Mouse (Mus musculus) thymus, postnatal 4 days (tissue): ENCODE measurements at regions not wholly inside any gene's neighbourhood (a gene's known extent, or its start where the extent isn't known, plus 50 kb on each side); places are given as distances from the start of the nearest gene placed in this dataset.
"Not testable (repeated sequence)": the region's sequence is repeated elsewhere in the genome, so short reads cannot be mapped to it uniquely, and the experiment has no call there.

Experiments used
- DNase-seq: peaks from one replicate; pipeline ENCODE4 v3.0.0; 2021

GRCm38 (mm10) chr1:14109190-14109482, 1984.0 kb downstream of the 4930444P10Rik start:
- no peak for DNase-seq

DNA sequence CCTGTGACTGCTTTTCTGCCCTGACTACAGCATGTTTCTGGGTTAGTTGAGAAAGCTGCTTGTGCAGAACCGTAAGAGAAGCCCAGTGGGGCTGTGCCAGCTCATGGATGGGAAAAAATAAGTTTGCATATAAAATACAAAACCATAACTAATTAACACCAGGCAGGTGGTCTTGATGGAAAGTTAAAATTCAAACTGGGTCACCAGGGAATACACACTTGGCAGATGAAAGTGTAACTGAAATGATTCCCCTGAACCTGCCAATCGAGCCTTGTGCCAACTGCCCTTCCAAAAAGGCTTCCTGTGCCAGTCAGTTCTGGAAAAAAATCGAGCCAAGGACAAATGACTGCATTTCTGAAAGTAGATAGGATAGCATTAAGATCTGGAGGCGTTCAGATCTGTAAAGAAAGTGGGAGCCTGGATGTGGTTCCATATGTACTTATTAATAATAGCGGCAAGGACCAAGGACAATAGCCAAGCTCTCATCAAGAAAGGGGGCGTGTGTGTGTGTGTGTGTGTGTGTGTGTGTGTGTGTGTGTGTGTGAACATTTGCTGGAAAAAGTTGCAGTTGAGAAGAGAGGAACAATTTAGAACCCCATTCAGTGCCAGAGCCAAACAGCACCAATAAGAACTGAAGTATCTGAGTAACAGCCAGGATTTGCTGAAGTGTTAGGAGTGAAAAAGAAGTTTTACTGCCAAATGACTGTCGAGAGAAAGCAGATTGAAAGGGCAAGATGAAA, 1984.5 kb downstream of the 4930444P10Rik start:
- DNase-seq: no peak

DNA sequence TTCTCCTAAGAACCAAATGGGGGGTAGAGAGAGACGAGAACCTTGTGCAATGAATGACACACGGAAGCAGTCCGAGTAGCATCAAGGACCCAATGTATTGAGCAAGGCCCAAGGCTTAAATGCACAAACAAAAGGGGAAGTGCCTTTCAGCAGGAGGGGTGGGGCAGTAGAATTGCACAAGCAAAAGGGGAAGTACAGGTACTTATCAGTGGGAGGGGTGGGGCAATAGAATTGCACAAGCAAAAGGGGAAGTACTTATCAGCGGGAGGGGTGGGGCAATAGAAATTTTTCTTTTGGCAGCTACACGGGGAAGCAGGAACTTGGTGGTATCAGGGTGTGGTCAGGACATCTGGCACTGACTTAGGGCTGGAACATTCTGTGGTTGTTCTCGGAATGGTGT, 1987.6 kb downstream of the 4930444P10Rik start:
- DNase-seq: not testable (repeated sequence)

DNA sequence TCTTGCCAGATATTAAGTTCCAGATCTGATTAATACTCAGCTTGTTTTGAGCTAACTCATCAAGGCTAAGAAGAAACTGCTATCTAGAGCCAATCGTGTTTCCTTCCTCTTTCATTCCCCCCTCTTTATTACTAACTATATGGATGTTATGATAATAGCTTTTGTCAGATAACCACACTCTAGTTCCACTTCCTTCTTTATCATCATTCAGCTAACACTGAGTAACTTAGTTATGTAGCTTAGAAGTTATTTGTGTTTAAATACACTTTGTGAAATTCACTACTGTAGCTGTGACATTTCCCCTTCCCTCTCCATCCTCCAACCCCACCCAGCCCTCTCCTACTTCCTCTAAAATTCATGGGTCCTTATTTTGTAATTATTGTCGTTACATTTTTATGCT, 1988.6 kb downstream of the 4930444P10Rik start:
- DNase-seq: no peak

GRCm38 (mm10) chr1:14099031-14099430, 1994.1 kb downstream of the 4930444P10Rik start:
- no peak for DNase-seq

- no peak for DNase-seq
Measured at GRCm38 (mm10) chr1:14097567-14098228, 1995.4 kb downstream of the 4930444P10Rik start.

- DNase-seq: no peak
Measured at GRCm38 (mm10) chr1:14064856-14065255, 2028.3 kb downstream of the 4930444P10Rik start.

DNA sequence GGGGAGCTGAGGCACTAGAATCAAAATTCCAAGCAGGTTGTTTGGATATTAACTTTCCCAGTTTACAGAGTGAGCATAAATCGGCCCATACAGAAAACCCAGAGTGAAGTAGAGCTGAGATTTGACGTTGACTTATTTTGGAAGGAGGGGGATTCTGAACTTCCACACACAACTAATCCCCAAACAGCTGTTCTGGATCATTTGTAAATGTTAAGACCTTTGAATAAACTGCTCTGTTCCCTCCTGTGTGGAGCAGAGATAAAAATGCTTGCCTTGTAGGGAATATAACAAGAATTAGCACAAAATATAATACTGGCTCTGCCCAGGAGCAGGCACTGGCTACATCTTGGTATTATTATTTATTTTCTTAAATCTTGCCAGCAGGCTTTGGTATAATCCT, 2057.0 kb downstream of the 4930444P10Rik start:
- DNase-seq: no peak

DNA sequence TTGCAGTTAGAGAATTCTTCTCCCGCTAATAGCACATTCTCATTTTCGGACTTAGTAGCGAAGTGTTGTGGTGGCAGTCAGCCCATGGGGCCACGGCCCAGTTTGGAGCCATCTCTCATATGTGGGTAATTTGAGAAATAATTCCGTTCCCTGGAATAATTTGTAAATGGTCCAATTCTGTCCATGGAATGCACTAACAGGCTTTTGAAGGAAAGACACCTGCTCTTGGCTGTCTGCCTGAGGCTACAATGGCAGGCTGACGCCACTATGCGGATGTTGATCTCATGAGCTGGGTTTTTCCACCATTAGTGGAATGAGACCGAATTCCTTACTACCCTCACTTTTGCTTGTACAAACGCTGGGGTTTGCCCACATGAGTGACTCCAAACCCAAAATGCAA, 2081.6 kb downstream of the 4930444P10Rik start:
- no peak for DNase-seq

DNA sequence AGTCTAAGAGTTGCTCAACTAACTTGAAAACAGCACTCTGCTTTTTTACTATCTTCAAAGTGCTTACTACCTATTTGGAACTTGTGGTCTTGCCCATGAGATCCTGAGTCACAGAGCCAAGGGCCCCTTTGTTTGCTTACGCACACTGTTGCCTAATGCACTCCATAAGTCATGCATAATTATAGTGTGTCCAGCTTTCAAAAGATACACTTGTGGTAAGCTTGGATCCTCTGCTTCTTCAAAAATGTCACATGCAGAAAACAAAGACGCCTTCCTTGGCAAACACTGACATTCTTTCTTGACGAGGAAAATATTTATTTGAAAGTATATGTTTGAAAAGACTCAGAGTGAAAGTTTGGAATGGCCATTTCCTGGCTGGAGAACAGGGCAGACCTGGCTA, 2082.3 kb downstream of the 4930444P10Rik start:
- DNase-seq: no peak

DNA sequence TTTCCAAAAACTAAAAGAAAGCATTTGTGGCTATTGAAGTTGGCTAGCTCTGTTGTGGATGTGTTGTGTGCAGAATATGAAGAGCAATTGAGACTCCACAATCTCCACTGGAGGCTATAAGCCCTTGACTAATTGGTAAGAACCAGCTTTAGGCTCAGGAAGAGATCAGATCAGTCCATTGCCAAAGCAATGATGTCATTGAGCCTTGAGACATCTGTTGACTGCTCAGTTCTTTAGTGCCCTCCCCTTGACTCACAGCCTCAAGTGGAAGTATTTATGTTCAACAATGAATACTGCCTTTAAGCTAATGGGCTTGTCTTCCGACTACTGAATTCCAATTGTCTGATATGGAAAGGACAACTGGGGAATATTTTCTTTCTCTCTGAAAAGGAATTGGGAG, 2090.6 kb downstream of the 4930444P10Rik start:
- no peak for DNase-seq

DNA sequence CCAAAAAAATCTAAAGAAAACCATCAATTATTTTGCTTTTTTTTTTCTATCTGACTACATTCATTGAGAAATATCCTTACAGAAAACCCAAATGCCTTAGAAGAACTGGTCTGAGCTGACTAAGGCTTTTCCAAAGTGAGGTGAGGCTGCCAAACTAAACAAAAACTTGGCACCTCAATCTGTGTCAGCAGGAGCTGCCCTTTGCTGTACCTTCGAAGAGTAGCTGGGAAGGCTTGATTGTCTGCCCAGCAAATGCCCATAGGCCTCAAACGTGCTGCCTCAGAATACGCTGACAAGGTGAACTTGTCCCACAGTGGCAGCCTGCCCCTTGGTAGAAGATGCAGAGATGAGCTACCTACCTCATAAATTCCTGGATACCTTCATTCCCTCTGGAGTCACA, 2091.7 kb downstream of the 4930444P10Rik start:
- no peak for DNase-seq

GRCm38 (mm10) chr1:14000605-14001395, 2092.3 kb downstream of the 4930444P10Rik start:
- no peak for DNase-seq

DNA sequence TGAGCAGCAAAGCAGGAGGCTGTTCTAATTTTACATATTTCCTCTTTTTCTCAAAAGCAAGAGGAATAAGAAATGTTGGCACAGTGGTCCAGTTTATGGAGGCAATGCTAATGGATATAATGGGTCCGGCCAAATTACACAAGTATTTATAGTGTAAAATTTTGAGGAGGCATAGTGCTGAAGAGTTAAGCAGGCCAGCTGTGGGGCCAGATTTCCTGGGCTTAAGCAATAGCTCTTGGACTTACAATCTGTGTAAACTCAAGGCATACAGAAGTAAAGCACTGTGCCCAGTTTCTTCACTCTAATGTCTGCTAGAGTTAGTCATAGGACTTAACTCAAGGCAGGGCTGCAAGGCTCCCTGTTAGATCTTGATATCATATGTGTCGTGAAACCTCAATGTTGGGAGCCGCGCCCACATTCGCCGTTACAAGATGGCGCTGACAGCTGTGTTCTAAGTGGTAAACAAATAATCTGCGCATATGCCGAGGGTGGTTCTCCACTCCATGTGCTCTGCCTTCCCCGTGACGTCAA, 2094.9 kb downstream of the 4930444P10Rik start:
- no peak for DNase-seq

DNA sequence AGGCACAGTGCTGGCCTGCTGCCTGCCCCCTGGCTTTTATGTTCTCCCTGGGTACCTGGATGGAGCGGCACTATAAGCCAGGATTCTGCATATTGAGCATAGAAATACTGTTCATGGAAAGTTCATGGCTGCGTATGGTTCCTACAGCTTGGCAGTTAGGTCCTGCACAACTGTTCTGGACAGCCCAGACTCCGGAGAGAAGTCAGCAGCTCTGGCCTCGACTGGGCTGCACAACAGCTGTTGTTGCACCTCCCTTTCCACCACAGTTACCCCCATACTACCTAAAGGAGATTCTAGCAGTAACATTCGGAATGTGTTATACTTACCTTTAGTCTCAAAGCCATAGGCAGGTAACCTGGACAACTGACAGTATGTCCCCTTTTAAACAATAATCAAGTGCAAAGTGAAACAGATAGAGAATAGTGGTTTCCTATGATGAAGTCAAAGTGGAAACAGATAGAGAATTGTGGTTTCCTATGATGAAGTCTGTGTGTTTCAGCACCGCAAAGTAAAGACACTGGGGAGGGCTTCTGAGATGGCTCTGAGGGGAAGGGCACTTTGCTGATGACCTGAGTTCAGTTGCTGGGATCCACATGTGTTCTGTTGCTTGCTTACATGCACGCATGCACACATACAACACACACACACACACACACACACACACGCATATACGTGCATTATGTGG, 2099.2 kb downstream of the 4930444P10Rik start:
- no peak for DNase-seq

- DNase-seq: no peak
Measured at GRCm38 (mm10) chr1:13992978-13993377, 2100.1 kb downstream of the 4930444P10Rik start.

DNA sequence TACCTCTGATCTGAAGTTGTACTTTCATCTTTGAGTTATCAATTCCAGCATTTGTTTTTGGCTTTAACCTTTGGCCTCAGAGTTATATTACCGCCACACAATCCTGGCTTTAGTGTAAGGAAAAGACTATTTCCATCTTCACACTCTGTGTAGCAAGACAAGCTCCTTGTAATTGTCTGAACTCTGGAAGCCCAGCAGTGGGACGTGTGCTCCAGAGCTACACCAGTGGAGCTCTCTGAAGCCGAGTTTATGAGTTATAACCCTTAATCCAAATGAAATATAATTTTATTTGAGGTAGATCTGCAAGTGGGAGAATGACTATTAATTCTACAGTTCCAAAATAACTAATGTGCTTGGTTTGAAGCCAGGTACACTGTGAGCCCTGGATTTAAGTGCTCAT, 2103.8 kb downstream of the 4930444P10Rik start:
- DNase-seq: no peak

DNA sequence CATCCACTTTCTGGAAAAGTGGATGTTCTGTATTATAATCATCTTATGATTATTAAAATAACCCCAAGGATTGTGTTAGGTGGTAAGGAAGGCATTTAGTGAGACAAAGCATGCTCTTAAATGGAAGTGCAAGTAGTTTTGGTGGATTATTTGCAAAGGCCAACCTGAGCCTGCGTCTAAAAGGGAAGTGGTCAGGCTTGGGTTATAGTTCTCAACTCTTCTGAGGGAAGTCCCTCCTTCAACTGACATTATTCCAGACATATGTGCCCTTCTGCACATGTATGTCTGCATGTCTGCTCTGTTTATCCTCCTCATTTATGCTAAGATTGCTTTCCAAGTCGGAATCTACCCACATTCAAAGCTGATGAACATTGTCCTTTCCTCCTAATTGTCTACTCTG, 2108.3 kb downstream of the 4930444P10Rik start:
- DNase-seq: no peak

- no peak for DNase-seq
Measured at GRCm38 (mm10) chr1:13980273-13980672, 2112.9 kb downstream of the 4930444P10Rik start.

GRCm38 (mm10) chr1:13978640-13979039, 2114.5 kb downstream of the 4930444P10Rik start:
- no peak for DNase-seq

DNA sequence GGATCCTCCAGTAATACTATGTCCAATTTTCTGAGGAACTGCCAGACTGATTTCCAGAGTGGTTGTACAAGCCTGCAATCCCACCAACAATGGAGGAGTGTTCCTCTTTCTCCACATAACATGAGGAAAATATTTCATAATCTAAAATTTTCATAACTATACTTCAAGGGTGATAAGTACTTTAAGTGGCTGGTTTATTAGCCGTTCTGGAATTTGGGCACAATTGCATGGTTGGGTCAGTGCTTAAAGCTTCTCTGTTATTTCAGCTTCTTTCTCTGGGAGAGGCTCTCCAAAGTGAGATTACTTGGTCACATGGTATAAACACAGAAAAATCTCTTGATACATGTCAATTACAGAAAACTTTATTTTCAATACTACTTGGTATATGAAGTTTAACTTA, 2115.9 kb downstream of the 4930444P10Rik start:
- no peak for DNase-seq

DNA sequence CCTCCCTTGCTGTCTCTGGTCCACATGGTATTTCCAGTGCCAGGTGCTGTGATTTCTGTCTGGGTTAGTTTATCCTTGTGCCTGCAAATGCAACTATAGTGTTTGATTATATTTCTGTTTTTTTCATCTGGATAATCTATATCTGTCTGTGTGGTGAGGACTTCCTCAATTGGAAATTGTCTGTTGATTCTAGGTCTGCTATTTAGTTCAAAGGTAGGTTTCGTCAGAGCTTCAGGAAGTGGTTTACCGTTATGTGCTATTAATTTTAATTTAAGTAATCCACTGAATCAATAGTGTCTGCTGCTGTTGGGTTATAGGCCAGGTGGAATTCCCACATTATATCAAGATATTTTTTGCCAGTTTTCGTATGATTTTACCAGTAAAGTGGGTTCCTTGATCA, 2143.9 kb downstream of the 4930444P10Rik start:
- DNase-seq: no peak

- DNase-seq: no peak
Measured at GRCm38 (mm10) chr1:13941351-13941750, 2151.8 kb downstream of the 4930444P10Rik start.
